Mouse (Mus musculus) liver, embryonic 11.5 days (tissue): ENCODE measurements around the gene Ahcyl1. TPM values are rescaled to one million over a fixed set of nuclear protein-coding genes. Genes with fewer than 3 reads are reported as not detected.

Source experiments
- ATAC-seq: fragments of 200-750 bp; cut with Nextera tagmentation; replicated peaks from 2 replicates; pipeline ENCODE4 v1.8.0; 2017; ENCODE audit warnings: moderate number of reproducible peaks, mild to moderate bottlenecking, moderate TSS enrichment, moderate library complexity; ENCODE audit not compliant: low FRiP score
- DNase-seq: peaks from one replicate; pipeline ENCODE4 v3.0.0-alpha.2; 2017; ENCODE audit warnings: low spot score
- H3K27ac ChIP-seq: fragments of 300-500 bp; sonication (generic); 2 replicates; pipeline ENCODE4 v1.5.1; 2014; ENCODE audit warnings: mild to moderate bottlenecking, low read depth, low read length, control low read depth
- H3K27me3 ChIP-seq: fragments of 300-500 bp; sonication (generic); replicated peaks from 2 replicates; pipeline ENCODE4 v1.6.1; 2014; ENCODE audit warnings: low read length, mixed read lengths; ENCODE audit not compliant: control insufficient read depth, insufficient read depth
- H3K36me3 ChIP-seq: fragments of 300-500 bp; sonication (generic); 2 replicates; pipeline ENCODE4 v1.6.1; 2014; ENCODE audit warnings: mild to moderate bottlenecking, low read length, moderate library complexity, mixed read lengths; ENCODE audit not compliant: control insufficient read depth, insufficient read depth
- H3K4me1 ChIP-seq: fragments of 300-500 bp; sonication (generic); replicated peaks from 2 replicates; pipeline ENCODE4 v1.6.1; 2014; ENCODE audit warnings: low read length, mixed read lengths; ENCODE audit not compliant: control insufficient read depth, insufficient read depth
- H3K4me2 ChIP-seq: fragments of 300-500 bp; sonication (generic); 2 replicates; pipeline ENCODE4 v1.6.1; 2014; ENCODE audit warnings: mild to moderate bottlenecking, control low read depth, moderate library complexity
- H3K4me3 ChIP-seq: fragments of 300-500 bp; sonication (generic); 2 replicates; pipeline ENCODE4 v1.5.1; 2014; ENCODE audit warnings: low read depth, low read length, control low read depth
- H3K9ac ChIP-seq: fragments of 300-500 bp; sonication (generic); 2 replicates; pipeline ENCODE4 v1.6.1; 2014; ENCODE audit warnings: low read depth, low read length, control low read depth
- H3K9me3 ChIP-seq: fragments of 300-500 bp; sonication (generic); 2 replicates; pipeline ENCODE4 v1.6.1; 2016; ENCODE audit warnings: low read length, inconsistent platforms, mixed read lengths; ENCODE audit not compliant: control insufficient read depth
- WGBS: fragments of 180-500 bp; shearing (Covaris S2); extraction: QIAGEN DNeasy Blood & Tissue Kit; methylation state at CpG from one replicate; pipeline ENCODE4 v1.1.7; 2014; 5-methylcytosine and 5-hydroxymethylcytosine counted together
- polyA plus RNA-seq: library from polyadenylated mRNA; unstranded; fragments of >200 nt; fragmentation: Nextera tagmentation; extraction: Ambion mirVana; gene quantifications from 2 replicates; pipeline ENCODE4 v1.2.1, GENCODE M21; 2014

The Ahcyl1 gene
- polyA plus RNA-seq, 1 experiment from 2014 or later = 69.0 TPM

DNA sequence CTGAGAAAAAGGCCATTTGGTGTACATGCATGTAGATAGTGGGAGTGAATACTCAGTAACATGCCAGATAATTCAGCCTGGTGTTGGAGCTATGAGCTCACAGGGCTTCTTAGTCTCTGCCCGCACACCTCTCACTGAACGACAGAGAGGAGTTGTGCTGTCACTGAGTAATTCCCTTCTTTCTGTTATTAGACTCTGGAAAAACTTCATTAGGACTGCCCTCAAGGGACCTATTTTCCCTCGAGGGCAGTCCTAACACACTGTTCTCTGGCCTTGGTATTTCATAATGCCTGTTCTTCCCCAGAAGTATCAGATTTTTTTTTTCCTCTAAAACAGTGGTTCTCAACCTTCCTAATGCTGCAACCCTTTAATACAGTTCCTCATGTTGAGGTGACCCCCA lies 15.7 kb upstream of the Ahcyl1 start:
- Histone ChIP-seq H3K36me3 (no peaks in the 10 kb centered on the region), H3K9ac (no peak overlapping the region), H3K27me3 (no peaks in the 10 kb centered on the region), H3K4me3 (no peak overlapping the region), H3K9me3 (no peaks in the 10 kb centered on the region), H3K4me1 (no peaks in the 10 kb centered on the region), H3K4me2 (no peak overlapping the region), H3K27ac (no peak overlapping the region)
- DNase-seq (no peak), ATAC-seq (no peak)
- WGBS = 69% methylated on average over 3 of the region's 3 CpGs

DNA sequence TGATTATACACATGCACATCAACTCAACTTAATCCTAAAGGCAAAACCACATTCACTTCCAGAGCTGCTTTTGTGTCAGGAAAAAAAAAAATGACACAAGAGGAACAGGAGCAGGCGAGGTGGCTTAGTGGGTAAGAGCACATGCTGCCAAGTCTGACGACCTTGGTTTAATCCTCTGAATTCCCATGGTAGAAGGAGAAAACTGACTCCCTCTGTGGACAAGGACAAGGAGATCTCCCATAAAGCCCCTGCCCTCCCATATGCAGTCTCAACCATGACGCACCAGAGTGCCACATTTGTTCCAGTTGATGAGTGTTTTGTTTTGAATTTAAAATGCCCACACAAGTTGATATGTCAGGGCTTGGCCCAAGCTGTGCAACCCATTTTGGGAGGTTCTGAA lies 12.8 kb upstream of the Ahcyl1 start:
- Histone ChIP-seq H3K9ac (no peak overlapping the region), H3K4me2 (no peak overlapping the region), H3K27me3 (no peaks in the 10 kb centered on the region), H3K4me3 (no peak overlapping the region), H3K27ac (no peak overlapping the region), H3K9me3 (no peaks in the 10 kb centered on the region), H3K4me1 (no peaks in the 10 kb centered on the region), H3K36me3 (no peaks in the 10 kb centered on the region)
- no peak for DNase-seq
- no peak for ATAC-seq
- WGBS = 61% methylated on average over 3 of the region's 3 CpGs

GRCm38 (mm10) chr3:107707239-107707638 lies 10.9 kb upstream of the Ahcyl1 start:
- H3K4me1 ChIP-seq = no peaks in the 10 kb centered on the region
- 75% methylated on average over 4 of the region's 4 CpGs for WGBS

DNA sequence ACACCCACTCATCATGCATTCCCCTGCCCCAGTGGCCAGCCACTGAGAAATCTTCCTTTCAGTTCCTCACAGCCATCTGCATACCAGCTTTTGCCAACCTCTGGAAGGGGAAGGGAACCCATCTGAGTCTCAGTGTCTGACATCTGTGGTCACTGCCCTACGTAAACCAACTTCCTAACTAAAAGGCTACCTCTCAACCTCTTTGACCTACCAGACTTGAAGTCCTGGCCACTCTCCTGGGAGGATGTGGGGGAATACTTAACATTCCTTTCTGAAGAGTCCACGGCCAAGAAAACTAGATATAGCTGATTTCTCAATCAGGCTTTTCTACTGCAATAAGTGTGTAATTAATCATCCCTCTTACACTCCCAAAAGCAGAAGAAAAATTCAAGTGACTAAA lies 9.8 kb upstream of the Ahcyl1 start:
- DNase-seq (no peak), ATAC-seq (no peak)
- H3K9ac ChIP-seq = no peak overlapping the region
- no peaks in the 10 kb centered on the region for H3K27me3 ChIP-seq
- no peaks in the 10 kb centered on the region for H3K36me3 ChIP-seq
- H3K27ac ChIP-seq = no peak overlapping the region
- H3K4me1 ChIP-seq = no peaks in the 10 kb centered on the region
- 30% methylated on average over 2 of the region's 2 CpGs for WGBS
- H3K4me2 ChIP-seq = no peak overlapping the region
- no peaks in the 10 kb centered on the region for H3K9me3 ChIP-seq
- H3K4me3 ChIP-seq = no peak overlapping the region

More at GRCm38 (mm10) chr3:107707239-107707638, 10.9 kb upstream of the Ahcyl1 start:
- Histone ChIP-seq H3K4me3 (no peak overlapping the region), H3K9ac (no peak overlapping the region), H3K4me2 (no peak overlapping the region), H3K27me3 (no peaks in the 10 kb centered on the region), H3K9me3 (no peaks in the 10 kb centered on the region), H3K36me3 (no peaks in the 10 kb centered on the region), H3K27ac (no peak overlapping the region)
- ATAC-seq (no peak), DNase-seq (no peak)

DNA sequence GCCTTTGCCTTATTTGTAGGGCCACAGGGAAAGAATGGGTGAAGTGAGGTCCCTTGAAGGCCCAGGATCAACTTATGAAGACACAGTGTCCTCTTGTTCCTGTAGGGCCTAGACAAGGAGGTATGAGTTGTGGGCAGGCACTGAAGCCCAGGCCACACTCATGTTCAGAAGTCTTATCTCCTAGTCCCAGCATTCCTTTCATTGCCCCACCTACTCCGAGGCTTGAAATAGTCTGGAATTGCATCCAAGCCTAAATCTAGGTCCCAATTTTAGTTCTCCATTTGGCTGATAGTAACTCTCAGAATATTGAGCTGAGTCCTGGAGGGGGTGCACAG lies 8.0 kb upstream of the Ahcyl1 start:
- Histone ChIP-seq H3K27ac (no peak overlapping the region), H3K9me3 (no peaks in the 10 kb centered on the region), H3K4me1 (no peaks in the 10 kb centered on the region), H3K36me3 (no peaks in the 10 kb centered on the region), H3K9ac (no peak overlapping the region), H3K4me3 (no peak overlapping the region), H3K4me2 (no peak overlapping the region), H3K27me3 (no peaks in the 10 kb centered on the region)
- WGBS = 74% methylated on average over 1 of the region's 1 CpGs
- DNase-seq (no peak), ATAC-seq (no peak)

- Histone ChIP-seq H3K9me3 (no peaks in the 10 kb centered on the region), H3K27me3 (no peaks in the 10 kb centered on the region), H3K27ac (no peak overlapping the region), H3K36me3 (no peaks in the 10 kb centered on the region), H3K4me3 (no peak overlapping the region), H3K4me2 (no peak overlapping the region), H3K9ac (no peak overlapping the region), H3K4me1 (no peaks in the 10 kb centered on the region)
- DNase-seq (no peak), ATAC-seq (no peak)
- 86% methylated on average over 7 of the region's 7 CpGs for WGBS
Measured at GRCm38 (mm10) chr3:107703675-107704370, 7.5 kb upstream of the Ahcyl1 start.

- Histone ChIP-seq H3K4me1 (peaks cover 2% of the 10 kb centered on the region; the same call in 1 of the 2 replicates), H3K27me3 (no peaks in the 10 kb centered on the region)
Measured at GRCm38 (mm10) chr3:107701767-107702394, 5.5 kb upstream of the Ahcyl1 start.

DNA sequence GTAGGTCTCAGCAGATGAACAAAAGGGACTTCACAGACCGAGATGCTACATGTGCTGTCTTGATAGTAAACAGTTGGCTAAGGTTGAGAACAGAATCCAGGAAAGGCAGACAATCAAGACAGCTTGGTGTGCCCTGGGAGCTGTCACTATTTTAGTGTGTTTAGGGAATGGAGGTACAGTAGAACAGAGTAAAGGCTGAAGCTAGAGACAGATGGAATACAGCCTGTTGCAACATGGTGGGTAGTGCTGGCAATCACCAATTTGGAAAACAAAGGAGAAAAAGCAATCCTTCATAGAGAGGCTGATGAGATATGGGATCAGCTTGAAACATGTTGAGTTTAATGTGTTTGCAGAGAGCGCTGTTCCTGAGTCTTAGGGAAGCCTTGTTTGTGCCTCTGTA lies 4.3 kb upstream of the Ahcyl1 start:
- DNase-seq (no peak), ATAC-seq (no peak)
- no peaks in the 10 kb centered on the region for H3K27me3 ChIP-seq
- no peak overlapping the region for H3K4me3 ChIP-seq
- WGBS = 74% methylated on average over 2 of the region's 2 CpGs
- no peaks in the 10 kb centered on the region for H3K36me3 ChIP-seq
- H3K4me1 ChIP-seq = peaks cover 3% of the 10 kb centered on the region; the same call in 1 of the 2 replicates
- no peak overlapping the region for H3K9ac ChIP-seq
- no peaks in the 10 kb centered on the region for H3K9me3 ChIP-seq
- no peak overlapping the region for H3K4me2 ChIP-seq
- H3K27ac ChIP-seq = no peak overlapping the region

More at GRCm38 (mm10) chr3:107701767-107702394, 5.5 kb upstream of the Ahcyl1 start:
- WGBS = 91% methylated on average over 1 of the region's 1 CpGs
- Histone ChIP-seq H3K9ac (no peak overlapping the region), H3K9me3 (no peaks in the 10 kb centered on the region), H3K27ac (no peak overlapping the region), H3K36me3 (no peaks in the 10 kb centered on the region), H3K4me2 (no peak overlapping the region), H3K4me3 (no peak overlapping the region)
- ATAC-seq (no peak), DNase-seq (no peak)

- WGBS = 32% methylated on average over 3 of the region's 3 CpGs
- Histone ChIP-seq H3K27me3 (no peaks in the 10 kb centered on the region), H3K9ac (0 out of 2 replicates have a peak overlapping the region, but pooled peaks have one; percentile 26), H3K4me3 (peak overlapping the region; percentile 93; the same call in 1 of the 2 replicates), H3K36me3 (no peaks in the 10 kb centered on the region), H3K27ac (peak overlapping the region; percentile 89; the same call in 1 of the 2 replicates), H3K4me1 (peaks cover 20% of the 10 kb centered on the region), H3K4me2 (peak overlapping the region; percentile 43), H3K9me3 (no peaks in the 10 kb centered on the region)
- peak; percentile 42 for ATAC-seq
- no peak for DNase-seq
Measured at GRCm38 (mm10) chr3:107696910-107697309, 550 bp upstream of the Ahcyl1 start.
